Mouse (Mus musculus): ENCODE measurements around the gene Lyrm4. TPM values are rescaled to one million over a fixed set of nuclear protein-coding genes. Genes with fewer than 3 reads are reported as not detected.
A peak's percentile ranks its signal among the peaks of the same experiment; 100 is the strongest.
"Not testable (repeated sequence)": the region's sequence is repeated elsewhere in the genome, so short reads cannot be mapped to it uniquely, and the experiment has no call there.

The Lyrm4 gene
- total RNA-seq, 4 experiments from 2014 or later = 11.5 to 13.0 (median 11.9) TPM

GRCm38 (mm10) chr13:35995696-35996426, 121.5 kb downstream of the Lyrm4 start:
- DNase-seq (ENCODE audit: low spot score) = no peak

DNA sequence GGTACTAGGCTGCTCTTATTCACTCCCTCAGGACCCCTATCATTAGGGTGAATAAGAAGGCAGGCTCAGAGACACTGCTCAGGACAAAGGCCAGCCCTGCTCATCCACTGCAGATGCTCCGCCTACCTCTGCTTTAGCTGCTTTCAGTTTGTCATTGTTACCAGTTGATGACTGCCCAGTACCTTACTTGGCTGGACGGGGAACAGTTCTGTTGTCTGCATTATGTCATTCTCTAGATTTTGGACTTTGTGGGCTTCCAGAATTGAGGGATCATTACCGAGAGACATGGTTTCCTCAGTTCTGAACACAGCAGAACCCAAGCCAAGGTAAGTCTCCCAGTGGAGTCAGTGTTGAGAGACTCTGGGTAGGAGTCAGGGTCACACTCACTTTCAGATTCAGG, 122.1 kb downstream of the Lyrm4 start:
- DNase-seq (ENCODE audit: low spot score) = no peak

- DNase-seq (ENCODE audit: low spot score) = peak; percentile 88
Measured at GRCm38 (mm10) chr13:35994067-35994466, 123.3 kb downstream of the Lyrm4 start.

DNA sequence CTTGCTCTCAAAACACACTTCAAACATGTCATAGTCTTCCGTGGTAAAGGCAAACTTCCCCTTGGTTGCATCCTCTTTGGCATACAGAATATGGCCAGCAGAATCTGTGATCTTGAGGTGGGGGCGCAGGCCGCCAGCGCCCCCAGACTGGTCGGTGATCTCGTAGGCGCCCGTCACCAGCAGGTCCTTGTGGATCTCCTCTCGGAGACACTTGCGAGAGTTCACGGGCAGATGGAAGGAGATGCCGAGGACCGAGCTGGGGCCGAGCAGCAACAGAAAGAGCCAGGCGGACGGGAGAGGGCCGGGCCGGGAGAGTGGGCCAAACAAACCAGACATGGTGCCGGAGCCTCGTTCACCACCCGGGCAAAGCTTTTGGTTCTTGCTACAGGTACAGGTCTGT, 126.1 kb downstream of the Lyrm4 start:
- DNase-seq (ENCODE audit: low spot score) = not testable (repeated sequence)

- no peak for DNase-seq (ENCODE audit: low spot score)
Measured at GRCm38 (mm10) chr13:35989329-35989728, 128.0 kb downstream of the Lyrm4 start.

DNA sequence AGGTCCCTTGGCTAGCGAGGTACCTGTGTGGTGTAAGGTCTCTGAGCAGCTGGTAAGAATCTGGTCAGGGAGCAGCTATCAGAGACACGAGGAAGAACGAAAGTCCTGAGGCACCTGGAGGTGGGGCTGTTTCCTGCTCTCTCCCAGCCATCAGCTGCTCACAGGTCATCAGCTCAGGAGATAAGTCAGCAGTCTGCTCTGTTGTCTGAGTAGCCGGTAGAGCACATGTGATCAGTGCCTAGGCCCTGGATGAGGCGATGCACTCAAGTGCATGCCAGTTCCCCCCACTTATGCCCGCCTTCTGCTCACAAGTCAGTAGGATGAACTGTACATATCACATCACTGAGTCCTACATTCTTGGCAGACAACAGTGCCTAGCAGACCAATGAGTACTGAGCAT, 134.3 kb downstream of the Lyrm4 start:
- DNase-seq (ENCODE audit: low spot score) = no peak

DNA sequence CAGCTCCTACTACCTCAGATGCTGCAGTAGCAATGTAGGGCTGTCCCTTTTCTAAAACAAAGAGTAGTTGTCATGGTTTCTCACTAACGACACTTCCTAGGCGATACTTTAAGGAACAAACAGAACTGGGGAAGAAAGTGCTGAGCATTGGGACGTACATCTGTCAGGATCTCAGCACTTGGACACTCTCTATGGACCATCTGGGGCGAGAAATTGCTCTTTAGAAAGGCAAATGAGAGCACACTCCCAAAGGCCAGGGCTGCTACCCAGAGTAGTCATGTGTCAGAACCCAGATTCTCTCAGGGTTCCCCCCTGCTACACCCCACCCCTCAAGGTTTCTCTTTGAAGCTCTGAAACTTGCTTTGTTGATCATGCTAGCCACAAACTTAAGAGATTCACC, 136.9 kb downstream of the Lyrm4 start:
- no peak for DNase-seq (ENCODE audit: low spot score)

DNA sequence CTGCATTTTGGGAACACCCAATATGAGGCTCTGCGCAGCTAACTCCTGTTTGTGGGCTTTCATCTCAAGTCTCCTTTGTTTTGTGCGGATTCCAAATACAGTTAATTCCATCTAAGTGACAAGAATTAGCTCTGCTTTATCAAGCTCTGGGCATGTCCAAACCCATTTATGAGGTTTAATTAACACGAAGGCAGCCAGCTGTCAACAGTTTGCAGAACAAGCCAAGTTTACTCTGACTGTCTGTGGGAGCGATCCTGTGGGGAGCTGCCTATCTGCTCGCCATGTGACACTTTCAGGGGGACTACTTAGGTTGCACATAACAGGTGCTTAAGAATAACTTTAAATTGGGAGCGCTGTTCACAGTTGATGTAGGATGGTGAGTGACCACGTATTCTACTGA, 140.4 kb downstream of the Lyrm4 start:
- no peak for DNase-seq (ENCODE audit: low spot score)

DNA sequence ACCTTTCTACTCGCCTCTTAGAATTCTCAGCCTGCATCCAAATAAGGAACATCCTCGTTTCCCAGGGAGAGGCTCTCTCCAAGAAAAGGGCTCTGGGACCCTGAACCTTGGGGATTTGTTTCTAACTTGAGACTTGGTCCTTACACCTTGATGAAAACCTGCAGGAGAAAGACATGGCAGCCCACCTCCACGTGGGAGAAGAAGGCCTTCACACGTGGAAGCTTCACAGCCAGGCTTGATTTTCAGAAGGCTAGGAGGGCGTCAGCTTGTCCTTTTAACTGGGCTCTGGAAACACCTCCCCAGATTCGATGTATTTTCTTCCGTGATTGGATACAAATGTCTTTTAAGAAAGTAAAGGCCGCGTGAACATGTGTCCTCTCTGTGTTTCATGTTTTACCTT, 147.5 kb downstream of the Lyrm4 start:
- no peak for DNase-seq (ENCODE audit: low spot score)

DNA sequence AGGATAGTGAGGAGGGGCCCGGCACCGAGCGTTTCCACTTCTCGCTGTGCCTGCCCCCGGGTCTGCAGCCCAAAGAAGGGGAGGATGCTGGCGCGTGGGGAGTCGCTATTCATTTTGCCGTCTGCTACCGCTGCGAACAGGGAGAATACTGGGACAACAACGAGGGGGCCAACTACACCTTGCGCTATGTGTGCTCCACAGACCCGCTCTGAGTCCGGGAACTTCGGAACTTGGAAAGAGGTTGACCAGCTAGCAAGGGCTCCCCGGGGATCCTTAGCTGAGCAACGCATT, 147.9 kb downstream of the Lyrm4 start:
- no peak for DNase-seq (ENCODE audit: low spot score)

DNA sequence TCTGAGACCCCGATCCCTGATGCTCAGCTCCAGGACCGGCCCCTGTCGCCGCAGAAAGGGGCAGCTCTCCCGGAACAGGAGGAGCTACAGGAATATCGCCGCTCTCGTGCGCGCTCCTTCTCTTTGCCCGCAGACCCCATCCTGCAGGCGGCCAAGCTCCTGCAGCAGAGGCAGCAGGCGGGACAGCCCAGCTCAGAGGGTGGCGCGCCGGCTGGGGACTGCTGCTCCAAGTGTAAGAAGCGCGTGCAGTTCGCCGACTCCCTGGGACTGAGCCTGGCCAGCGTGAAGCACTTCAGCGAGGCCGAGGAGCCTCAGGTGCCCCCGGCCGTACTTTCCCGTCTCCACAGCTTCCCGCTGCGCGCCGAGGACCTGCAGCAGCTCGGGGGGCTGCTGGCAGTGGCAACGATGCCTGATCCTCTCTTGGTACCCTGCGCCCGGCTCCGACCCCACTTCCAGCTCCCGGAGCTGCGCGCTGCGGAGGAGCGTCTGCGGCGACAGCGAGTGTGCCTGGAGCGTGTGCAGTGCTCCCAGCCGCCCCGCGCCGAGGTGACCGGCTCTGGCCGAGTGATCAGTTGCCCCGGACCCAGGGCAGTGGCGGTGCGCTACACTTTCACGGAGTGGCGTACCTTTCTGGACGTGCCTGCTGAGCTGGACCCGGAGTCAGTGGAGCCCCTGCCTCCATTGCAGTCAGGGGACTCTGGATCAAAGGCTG, 148.5 kb downstream of the Lyrm4 start:
- DNase-seq (ENCODE audit: low spot score) = no peak

- no peak for DNase-seq (ENCODE audit: low spot score)
Measured at GRCm38 (mm10) chr13:35968131-35968718, 149.1 kb downstream of the Lyrm4 start.

DNA sequence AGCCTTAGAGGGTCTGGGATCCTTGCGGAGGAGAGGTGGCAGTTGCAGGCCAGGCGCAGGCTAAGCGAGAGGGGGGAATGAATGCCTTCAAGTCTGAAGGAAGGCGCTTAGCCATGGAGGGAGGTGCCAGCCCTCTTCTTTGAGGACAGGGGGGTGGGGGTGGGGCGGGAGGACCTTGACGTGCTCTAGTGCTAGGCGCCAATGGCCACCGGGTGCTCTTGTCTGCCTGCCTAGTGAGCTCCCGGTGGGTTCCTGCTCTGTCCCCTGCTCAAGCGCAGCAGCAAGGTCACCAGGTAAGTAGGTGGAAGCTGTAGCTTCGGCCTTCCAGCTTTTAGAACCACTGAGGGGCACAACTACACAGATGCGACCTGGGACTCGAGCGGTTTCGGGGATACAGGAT, 149.6 kb downstream of the Lyrm4 start:
- DNase-seq (ENCODE audit: low spot score) = no peak

GRCm38 (mm10) chr13:35963583-35963982, 153.7 kb downstream of the Lyrm4 start:
- no peak for DNase-seq (ENCODE audit: low spot score)

GRCm38 (mm10) chr13:35959391-35960067, 157.8 kb downstream of the Lyrm4 start:
- no peak for DNase-seq (ENCODE audit: low spot score)

DNA sequence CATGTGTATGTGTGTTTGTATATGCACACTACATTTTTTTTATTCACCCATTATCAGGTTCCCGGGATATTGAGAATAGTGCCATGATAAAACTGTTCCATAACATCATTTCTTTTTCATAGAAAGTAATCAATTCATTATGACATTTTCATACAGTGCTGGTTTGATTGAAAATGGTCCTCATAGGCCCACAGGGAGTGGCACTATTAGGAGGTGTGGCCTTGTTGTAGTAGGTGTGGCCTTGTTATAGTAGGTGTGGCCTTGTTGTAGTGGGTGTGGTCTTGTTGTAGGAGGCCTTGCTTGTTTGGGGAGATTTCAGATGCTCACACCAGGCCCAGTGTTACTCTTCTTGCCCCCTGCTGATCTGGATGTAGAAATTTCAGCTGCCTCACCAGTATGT, 158.8 kb downstream of the Lyrm4 start, which contains the start of gene Ppp1r3g:
TSS of gene Ppp1r3g (plus strand) at position 301 of the 400 bp plus-strand sequence.
- no peak for DNase-seq (ENCODE audit: low spot score)

DNA sequence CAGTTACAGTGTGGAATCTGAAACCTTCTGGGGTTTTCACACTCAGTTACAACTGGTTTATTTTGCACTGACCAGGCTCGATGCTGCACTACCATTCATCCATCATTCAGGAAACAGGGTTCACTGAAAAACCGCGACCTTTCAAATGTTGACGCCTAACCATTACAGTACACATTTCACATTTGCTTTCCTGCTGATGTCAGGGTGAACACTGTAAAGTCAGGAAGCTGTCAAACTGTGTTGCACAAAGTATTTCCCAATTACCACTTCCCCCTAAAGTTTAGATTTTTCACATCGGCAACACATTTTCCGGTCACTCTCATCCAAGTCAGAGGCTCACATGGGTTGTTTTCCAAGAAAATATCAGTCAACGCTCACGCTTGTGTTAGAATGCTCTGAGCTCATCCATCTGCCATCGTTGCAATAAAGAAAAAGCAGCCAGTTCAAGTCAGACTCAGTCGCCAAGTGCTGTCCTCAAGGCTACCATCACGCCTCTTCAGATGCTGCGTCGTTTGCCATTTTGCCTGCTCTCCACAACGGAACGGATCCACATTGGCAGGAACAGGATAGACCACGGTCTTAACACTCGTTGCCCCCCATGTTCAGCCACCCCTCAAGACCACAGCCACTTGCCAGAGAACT, 167.4 kb downstream of the Lyrm4 start:
- no peak for DNase-seq (ENCODE audit: low spot score)

DNA sequence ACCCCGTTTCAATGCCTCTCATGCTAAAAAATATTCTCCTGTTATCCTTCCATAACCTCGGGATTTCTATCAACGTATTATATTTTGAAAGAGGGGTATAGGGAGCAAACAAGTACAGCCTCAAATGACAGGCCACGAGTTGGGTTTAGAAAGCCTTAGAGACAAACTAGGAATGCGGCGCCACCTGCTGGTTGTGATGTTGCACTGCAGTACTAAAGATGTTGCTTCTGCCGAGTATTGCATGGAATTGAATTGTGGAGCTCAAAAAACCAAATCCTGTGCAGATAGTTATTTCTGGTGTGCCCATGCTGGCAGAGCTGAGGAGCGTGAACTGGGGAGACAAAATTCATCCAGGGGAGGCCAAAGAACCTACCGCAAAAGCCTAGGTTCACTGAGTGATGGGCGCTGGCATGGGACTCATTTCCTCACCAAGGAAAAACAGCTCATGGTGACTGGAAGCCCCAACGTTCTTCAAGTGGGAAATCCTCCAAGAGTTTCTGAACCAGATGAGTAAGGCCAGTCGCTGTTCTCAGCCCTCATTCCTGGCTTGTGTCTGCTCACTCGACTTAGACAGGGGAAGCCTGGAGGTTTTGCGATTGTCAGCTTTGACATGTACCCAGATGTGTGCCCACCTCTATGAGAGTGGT, 169.8 kb downstream of the Lyrm4 start:
- DNase-seq (ENCODE audit: low spot score) = peak; percentile 61

DNA sequence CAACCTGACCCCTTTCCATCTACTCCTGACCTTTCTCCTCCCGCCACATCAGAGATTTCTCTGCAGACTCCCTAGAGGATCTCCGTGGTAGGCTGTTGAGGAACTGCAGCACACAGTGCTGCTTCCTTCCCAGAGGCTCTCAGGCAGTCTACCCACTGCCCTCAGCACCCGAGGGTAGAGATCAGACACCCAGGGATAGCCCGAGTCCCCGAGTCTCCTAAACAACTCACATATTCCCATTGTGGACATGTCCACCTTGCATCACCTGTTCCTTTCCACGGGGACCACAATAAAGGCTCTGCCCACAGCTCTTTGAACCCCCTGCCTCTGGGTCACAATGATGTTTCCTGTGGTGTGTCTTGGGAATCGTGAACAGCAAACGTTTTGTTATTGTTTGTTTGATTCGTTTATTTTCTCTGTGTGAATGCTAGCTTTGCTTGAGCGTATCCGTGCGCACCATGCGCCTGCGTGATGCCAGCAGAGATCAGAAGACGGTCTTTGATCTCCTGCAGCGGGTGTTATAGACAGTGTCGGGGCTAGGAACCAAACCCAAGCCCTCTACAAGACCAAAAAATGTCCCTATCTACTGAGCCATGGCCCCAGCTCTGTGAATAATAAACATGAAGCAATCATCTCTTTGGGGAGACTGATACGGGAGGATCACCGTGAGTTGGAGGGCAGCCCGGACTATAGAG, 170.5 kb downstream of the Lyrm4 start:
- no peak for DNase-seq (ENCODE audit: low spot score)

DNA sequence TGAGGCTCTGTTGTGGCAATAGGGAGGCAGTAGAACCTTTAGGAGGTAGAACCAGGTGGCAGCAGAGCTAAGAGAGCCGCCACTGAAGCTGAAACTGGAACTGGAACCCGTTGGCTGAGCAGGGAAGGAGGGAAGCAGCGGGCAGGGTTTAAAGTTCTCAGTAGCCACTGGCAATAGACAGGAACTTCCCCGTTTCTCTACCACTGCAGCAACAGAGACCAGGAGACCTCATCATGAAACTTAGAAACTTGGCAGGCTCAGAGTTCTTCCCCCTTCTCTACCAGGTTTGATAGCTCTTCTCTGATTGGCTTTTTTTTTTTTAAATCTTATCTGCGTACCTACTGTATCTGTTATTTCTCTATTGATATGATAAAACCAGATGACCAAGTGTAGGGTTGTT, 176.4 kb downstream of the Lyrm4 start:
- no peak for DNase-seq (ENCODE audit: low spot score)
